Mouse (Mus musculus) stomach, embryonic 16.5 days (tissue): ENCODE measurements around the gene 1110012L19Rik. TPM values are rescaled to one million over a fixed set of nuclear protein-coding genes. Genes with fewer than 3 reads are reported as not detected.
"Not testable (repeated sequence)": the region's sequence is repeated elsewhere in the genome, so short reads cannot be mapped to it uniquely, and the experiment has no call there.

Experiments
- ATAC-seq: fragments of 200-750 bp; cut with Nextera tagmentation; 2 replicates; pipeline ENCODE4 v1.8.0; 2017; ENCODE audit warnings: moderate number of reproducible peaks, moderate TSS enrichment; ENCODE audit not compliant: insufficient read depth, low FRiP score
- H3K27ac ChIP-seq: fragments of 300-500 bp; sonication (generic); 2 replicates; pipeline ENCODE4 v1.5.1; 2014; ENCODE audit warnings: low read length
- H3K27me3 ChIP-seq: fragments of 300-500 bp; sonication (generic); 2 replicates; pipeline ENCODE4 v1.6.1; 2014; ENCODE audit warnings: low read length, control low read depth, mixed read lengths; ENCODE audit not compliant: control insufficient read depth, insufficient read depth
- H3K36me3 ChIP-seq: fragments of 300-500 bp; sonication (generic); 2 replicates; pipeline ENCODE4 v1.6.1; 2014; ENCODE audit warnings: low read length; ENCODE audit not compliant: control insufficient read depth, insufficient read depth
- H3K4me1 ChIP-seq: fragments of 300-500 bp; sonication (generic); 2 replicates; pipeline ENCODE4 v1.6.1; 2014; ENCODE audit warnings: low read length, control low read depth, mixed read lengths; ENCODE audit not compliant: control insufficient read depth, insufficient read depth
- H3K4me2 ChIP-seq: fragments of 300-500 bp; sonication (generic); 2 replicates; pipeline ENCODE4 v1.6.1; 2014; ENCODE audit warnings: low read depth, low read length, mixed read lengths
- H3K4me3 ChIP-seq: fragments of 300-500 bp; sonication (generic); replicated peaks from 2 replicates; pipeline ENCODE4 v1.5.1; 2014; ENCODE audit warnings: mild to moderate bottlenecking, low read length
- H3K9ac ChIP-seq: fragments of 300-500 bp; sonication (generic); 2 replicates; pipeline ENCODE4 v1.6.1; 2014; ENCODE audit warnings: low read length
- H3K9me3 ChIP-seq: fragments of 300-500 bp; sonication (generic); replicated peaks from 2 replicates; pipeline ENCODE4 v1.6.1; 2016; ENCODE audit warnings: low read length, control low read depth; ENCODE audit not compliant: control insufficient read depth
- WGBS: fragments of 180-500 bp; shearing (Covaris S2); extraction: QIAGEN DNeasy Blood & Tissue Kit; methylation state at CpG from one replicate; pipeline ENCODE4 v1.1.7; 2014; 5-methylcytosine and 5-hydroxymethylcytosine counted together
- polyA plus RNA-seq: library from polyadenylated mRNA; unstranded; fragments of >200 nt; fragmentation: Nextera tagmentation; extraction: Ambion mirVana; gene quantifications from 2 replicates; pipeline ENCODE4 v1.2.1, GENCODE M21; 2015

Gene 1110012L19Rik
- 31.8 and 35.6 TPM in 2 replicates for polyA plus RNA-seq

GRCm38 (mm10) chrX:70385276-70385961, at the start of gene 1110012L19Rik:
Gene 1110012L19Rik (plus strand): TSS chrX:70385877.
- Histone ChIP-seq H3K36me3 (no peaks in the 10 kb centered on the region), H3K9me3 (no peaks in the 10 kb centered on the region), H3K27ac (peak within 1 kb of the TSS; percentile 87), H3K4me1 (peaks cover 5% of the 10 kb centered on the region; the same call in 1 of the 2 replicates), H3K4me3 (peak within 1 kb of the TSS; percentile 60), H3K9ac (peak within 1 kb of the TSS; percentile 73), H3K4me2 (peak within 1 kb of the TSS; percentile 56), H3K27me3 (no peaks in the 10 kb centered on the region)
- peak; percentile 94 for ATAC-seq
- 12% methylated on average over 22 of the region's 22 CpGs for WGBS

DNA sequence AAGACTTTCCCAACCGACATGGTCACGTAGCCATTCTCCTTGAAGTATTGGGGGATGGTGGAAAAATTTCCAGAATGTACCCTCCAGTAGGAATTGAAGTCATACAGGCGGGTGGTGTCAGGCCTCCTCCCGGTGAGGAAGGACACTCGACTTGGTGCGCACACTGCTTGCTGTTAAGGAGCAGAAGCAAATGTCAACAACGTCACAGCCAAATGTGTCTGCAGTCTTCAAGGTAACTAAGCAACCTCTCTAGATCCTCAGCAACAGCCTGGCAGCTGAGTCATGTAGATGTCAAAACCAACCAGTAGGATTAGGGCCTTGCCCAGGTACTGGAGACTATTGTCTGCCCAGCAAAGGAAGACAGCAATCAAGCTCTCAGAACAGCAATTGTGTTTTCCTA, 22.7 kb upstream of the 1110012L19Rik start:
- H3K36me3 ChIP-seq, result no peaks in the 10 kb centered on the region
- no peaks in the 10 kb centered on the region for H3K9me3 ChIP-seq
- no peak overlapping the region for H3K4me3 ChIP-seq
- H3K27me3 ChIP-seq, result no peaks in the 10 kb centered on the region
- WGBS, result 85% methylated on average over 7 of the region's 7 CpGs
- no peak overlapping the region for H3K27ac ChIP-seq
- H3K4me1 ChIP-seq, result peaks cover 3% of the 10 kb centered on the region; the same call in 1 of the 2 replicates
- no peak overlapping the region for H3K9ac ChIP-seq
- no peak overlapping the region for H3K4me2 ChIP-seq
- ATAC-seq, result no peak

- 80% methylated on average over 5 of the region's 5 CpGs for WGBS
- Histone ChIP-seq H3K36me3 (no peaks in the 10 kb centered on the region), H3K27ac (no peak overlapping the region), H3K27me3 (no peaks in the 10 kb centered on the region), H3K9ac (no peak overlapping the region), H3K4me1 (peaks cover 3% of the 10 kb centered on the region; the same call in 1 of the 2 replicates), H3K9me3 (no peaks in the 10 kb centered on the region), H3K4me2 (peak overlapping the region; percentile 54; the same call in 1 of the 2 replicates), H3K4me3 (no peak overlapping the region)
- ATAC-seq, result no peak
Observed at GRCm38 (mm10) chrX:70363446-70363845, 22.2 kb upstream of the 1110012L19Rik start.

DNA sequence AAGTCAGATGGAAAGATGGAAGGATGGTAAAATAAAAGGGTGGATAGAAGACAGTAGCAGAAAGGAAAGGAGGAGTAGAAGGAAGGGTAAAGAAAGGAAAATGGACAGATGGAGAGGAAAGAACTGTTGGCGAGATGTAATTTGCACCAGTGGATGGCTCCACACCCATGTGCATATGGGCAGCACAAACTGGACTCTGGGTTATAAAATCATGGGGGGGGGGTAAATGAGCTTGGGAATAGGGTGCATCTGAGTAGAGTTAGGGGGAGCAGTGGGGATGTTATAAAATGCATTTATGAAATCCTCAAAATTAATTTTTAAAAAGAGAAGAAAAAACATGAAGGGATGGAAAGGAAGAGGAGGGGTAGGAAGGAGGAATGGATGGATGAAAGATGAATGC, 21.5 kb upstream of the 1110012L19Rik start:
- Histone ChIP-seq H3K4me1 (peaks cover 3% of the 10 kb centered on the region; the same call in 1 of the 2 replicates), H3K4me3 (peak overlapping the region; percentile 53), H3K27me3 (no peaks in the 10 kb centered on the region), H3K4me2 (peak overlapping the region; percentile 54), H3K27ac (no peak overlapping the region), H3K9ac (no peak overlapping the region), H3K9me3 (no peaks in the 10 kb centered on the region), H3K36me3 (no peaks in the 10 kb centered on the region)
- ATAC-seq, result no peak
- WGBS, result 62% methylated on average over 1 of the region's 1 CpGs

- peak; percentile 96 for ATAC-seq
- H3K9ac ChIP-seq, result peak within 1 kb of the TSS; percentile 74
- peak within 1 kb of the TSS; percentile 21; the same call in 1 of the 2 replicates for H3K27ac ChIP-seq
- no peaks in the 10 kb centered on the region for H3K9me3 ChIP-seq
- no peaks in the 10 kb centered on the region for H3K36me3 ChIP-seq
- peak within 1 kb of the TSS; percentile 53 for H3K4me3 ChIP-seq
- peak within 1 kb of the TSS; percentile 55 for H3K4me2 ChIP-seq
- H3K4me1 ChIP-seq, result peaks cover 3% of the 10 kb centered on the region; the same call in 1 of the 2 replicates
- WGBS, result 18% methylated on average over 45 of the region's 45 CpGs
- no peaks in the 10 kb centered on the region for H3K27me3 ChIP-seq
Observed at GRCm38 (mm10) chrX:70364661-70365613, 20.7 kb upstream of the 1110012L19Rik start, which contains the start of gene Ids. Gene Ids (minus strand): TSS chrX:70365084.

DNA sequence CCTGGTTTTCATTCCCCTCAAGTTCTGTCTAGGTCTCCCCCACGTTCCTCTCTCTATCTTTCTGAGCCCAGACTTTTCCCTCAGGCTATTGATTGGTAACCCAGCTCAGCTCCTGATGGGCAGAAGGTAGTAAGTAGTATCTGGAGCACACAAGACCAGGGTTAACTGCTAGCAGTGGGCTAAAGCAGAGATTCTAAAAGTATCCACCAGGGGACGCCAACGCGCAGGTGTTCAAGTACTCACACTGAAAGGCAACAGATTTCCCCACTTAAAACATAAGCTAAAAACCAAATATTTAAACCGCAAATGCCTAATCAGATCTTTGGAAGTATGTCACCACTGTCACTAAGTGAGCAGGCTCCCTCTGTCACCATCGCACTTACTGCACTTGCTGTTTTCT, 15.9 kb upstream of the 1110012L19Rik start:
- H3K4me1 ChIP-seq, H3K9me3 ChIP-seq, H3K4me2 ChIP-seq, H3K9ac ChIP-seq, H3K27me3 ChIP-seq, ATAC-seq, H3K27ac ChIP-seq, H3K4me3 ChIP-seq, H3K36me3 ChIP-seq: not testable (repeated sequence)
- 36% methylated on average over 1 of the region's 6 CpGs for WGBS

DNA sequence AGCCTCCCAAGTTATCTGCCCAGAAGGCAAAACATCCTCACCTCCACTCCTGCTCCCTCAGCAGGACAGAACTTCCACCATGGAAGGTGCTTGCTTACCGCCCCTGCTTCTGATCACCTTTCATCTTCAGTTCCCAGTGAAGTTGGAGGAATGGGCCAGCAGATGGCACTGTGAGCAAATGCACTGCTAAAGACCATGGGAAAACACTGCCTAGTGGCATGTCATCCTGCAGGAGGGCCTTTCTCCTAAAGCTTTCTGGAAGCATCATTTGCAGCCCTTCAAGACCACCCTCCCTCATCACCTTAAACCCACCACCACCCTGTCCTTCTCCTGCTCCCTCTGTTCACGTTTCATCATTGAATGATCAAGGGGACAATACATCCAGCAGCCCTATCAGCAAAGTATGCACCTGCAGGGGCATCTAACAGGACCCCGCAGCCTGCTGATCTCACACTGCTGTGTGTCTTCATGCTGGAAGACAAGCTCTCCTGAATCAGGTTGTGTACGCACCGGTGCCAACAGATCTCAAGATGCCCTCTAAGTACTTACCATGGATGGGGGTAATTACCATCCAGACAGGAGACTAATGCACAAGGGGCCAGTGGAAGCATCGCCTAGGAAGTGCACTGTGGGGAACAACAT, 11.1 kb upstream of the 1110012L19Rik start:
- not testable (repeated sequence) for ATAC-seq, H3K27ac ChIP-seq, H3K4me2 ChIP-seq, H3K4me3 ChIP-seq, H3K36me3 ChIP-seq, H3K27me3 ChIP-seq, H3K9me3 ChIP-seq, H3K4me1 ChIP-seq, H3K9ac ChIP-seq
- 58% methylated on average over 4 of the region's 6 CpGs for WGBS

- H3K4me2 ChIP-seq, result peak overlapping the region; percentile 49
- H3K4me3 ChIP-seq, result peak overlapping the region; percentile 60
- WGBS, result 44% methylated on average over 3 of the region's 3 CpGs
- no peaks in the 10 kb centered on the region for H3K36me3 ChIP-seq
- peaks cover 5% of the 10 kb centered on the region; the same call in 1 of the 2 replicates for H3K4me1 ChIP-seq
- peak overlapping the region; percentile 87 for H3K27ac ChIP-seq
- peak overlapping the region; percentile 71 for H3K9ac ChIP-seq
- no peaks in the 10 kb centered on the region for H3K9me3 ChIP-seq
- no peak for ATAC-seq
- no peaks in the 10 kb centered on the region for H3K27me3 ChIP-seq
Observed at GRCm38 (mm10) chrX:70384917-70385275, 781 bp upstream of the 1110012L19Rik start.
